Mouse (Mus musculus) embryonic fibroblast, embryonic 13.5 days (primary cell): ENCODE measurements at regions not wholly inside any gene's neighbourhood (a gene's known extent, or its start where the extent isn't known, plus 50 kb on each side); places are given as distances from the start of the nearest gene placed in this dataset.
"Not testable (repeated sequence)": the region's sequence is repeated elsewhere in the genome, so short reads cannot be mapped to it uniquely, and the experiment has no call there.

Experiments used
- H3K27ac ChIP-seq: 2 replicates; pipeline ENCODE4 v1.5.1; 2012; ENCODE audit warnings: low read length, control low read depth, inconsistent platforms; ENCODE audit not compliant: insufficient read depth
- H3K4me1 ChIP-seq: 2 replicates; pipeline ENCODE4 v1.6.1; 2011; ENCODE audit warnings: low read length; ENCODE audit not compliant: control insufficient read depth, insufficient read depth
- H3K4me3 ChIP-seq: 2 replicates; pipeline ENCODE4 v1.5.1; 2011; ENCODE audit warnings: mild to moderate bottlenecking, control low read depth, low read length; ENCODE audit not compliant: insufficient read depth
- CTCF ChIP-seq: IDR thresholded peaks from 2 replicates; pipeline ENCODE4 v1.5.1; 2011; ENCODE audit warnings: mild to moderate bottlenecking, control low read depth, low read length, moderate library complexity, borderline replicate concordance; ENCODE audit not compliant: insufficient read depth
- POLR2A ChIP-seq: IDR thresholded peaks from 2 replicates; pipeline ENCODE4 v1.6.1; 2011; ENCODE audit warnings: low read depth, mild to moderate bottlenecking, control low read depth, low read length, moderate library complexity

DNA sequence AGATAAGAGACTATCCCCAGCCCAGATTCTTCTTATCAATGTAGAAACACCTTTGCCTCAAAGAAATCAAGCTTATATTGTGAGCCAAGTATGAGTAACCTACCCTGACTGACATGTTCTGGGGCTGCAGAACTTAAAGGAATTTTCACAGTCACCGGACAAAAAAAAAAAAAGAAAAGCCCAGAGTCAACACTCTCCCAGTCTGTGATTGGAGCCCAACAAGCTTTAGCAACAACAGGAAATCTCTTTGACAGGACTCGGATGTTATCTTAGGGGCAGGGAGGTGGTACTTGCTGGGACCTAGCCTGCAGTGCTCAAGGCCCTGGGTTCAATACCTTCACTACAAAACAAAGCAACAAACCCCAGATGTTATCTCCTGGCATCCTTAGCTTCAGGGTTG lies 114.2 kb downstream of the Nectin1 start:
- TF ChIP-seq CTCF, result no peak
- no peak for TF ChIP-seq POLR2A
- Histone ChIP-seq H3K4me1 (no peaks in the 10 kb centered on the region; the same call in 1 of the 2 replicates), H3K4me3 (no peak overlapping the region), H3K27ac (peak overlapping the region; percentile 9; the same call in 1 of the 2 replicates)

DNA sequence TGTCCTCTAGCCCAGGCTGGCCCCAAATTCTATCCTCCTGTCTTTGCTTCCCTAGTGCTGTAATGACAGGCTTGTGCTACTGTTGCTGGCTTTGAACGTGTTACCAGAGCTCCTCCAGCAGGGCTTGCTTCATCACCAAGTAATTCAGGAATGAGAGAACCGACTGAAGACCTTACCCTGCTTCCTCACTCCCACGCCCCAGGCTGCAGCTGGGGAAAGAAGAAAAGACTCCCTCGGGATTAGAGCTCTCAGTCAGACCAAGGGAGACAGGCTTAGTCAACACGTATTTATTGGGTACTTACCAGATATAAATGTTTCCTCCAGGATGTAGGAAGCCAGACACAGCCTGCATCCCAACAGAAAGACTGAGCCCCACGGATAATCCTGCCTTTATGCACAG lies 115.0 kb downstream of the Nectin1 start:
- H3K4me1 ChIP-seq, result no peaks in the 10 kb centered on the region; the same call in 1 of the 2 replicates
- TF ChIP-seq POLR2A (no peak), CTCF (no peak)

DNA sequence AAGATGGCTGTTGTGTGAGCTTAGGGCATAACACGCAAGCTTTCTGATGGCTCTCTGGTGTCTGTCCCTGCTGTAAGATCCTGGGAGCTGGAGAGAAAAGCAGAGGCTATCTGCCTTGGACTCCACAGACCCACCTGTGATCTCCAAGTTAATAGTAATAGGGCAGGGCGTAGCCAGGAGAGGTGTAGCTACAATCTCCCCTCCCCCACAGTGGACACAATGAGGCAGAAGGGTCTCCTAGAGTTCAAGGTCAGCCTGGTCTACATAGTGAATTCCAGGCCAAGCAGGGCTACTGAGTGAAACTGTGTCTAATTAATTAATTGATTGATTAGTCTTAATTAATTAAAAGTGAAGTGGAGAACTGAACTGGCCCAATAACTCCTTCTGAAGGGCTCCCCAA lies 116.5 kb downstream of the Nectin1 start:
- Histone ChIP-seq H3K4me3 (no peak overlapping the region), H3K27ac (no peak overlapping the region), H3K4me1 (no peaks in the 10 kb centered on the region; the same call in 1 of the 2 replicates)

More for the DNA sequence above, 115.0 kb downstream of the Nectin1 start:
- H3K27ac ChIP-seq, result no peak overlapping the region
- no peak overlapping the region for H3K4me3 ChIP-seq

DNA sequence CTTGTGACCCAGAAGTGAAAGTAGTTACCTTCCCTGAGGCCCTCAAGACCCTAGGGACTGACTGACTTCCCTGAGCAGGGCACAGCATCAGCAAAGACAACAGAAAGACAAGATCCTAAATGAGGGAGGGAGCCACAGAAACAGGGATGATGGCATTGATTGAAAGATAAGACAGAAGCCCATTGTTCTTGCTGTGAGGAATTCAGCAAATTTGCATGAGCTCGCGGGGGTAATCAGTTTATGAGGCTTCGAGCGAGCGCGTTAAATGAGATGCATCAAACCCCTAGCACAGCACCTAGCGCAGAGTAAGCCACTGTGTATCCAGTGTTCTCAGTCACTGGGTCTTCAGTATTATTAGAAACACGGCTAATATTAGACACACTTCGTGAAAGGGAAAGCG lies 117.6 kb downstream of the Nectin1 start:
- Histone ChIP-seq H3K4me3 (no peak overlapping the region), H3K4me1 (no peaks in the 10 kb centered on the region; the same call in 1 of the 2 replicates)
- no peak for TF ChIP-seq CTCF
- no peak for TF ChIP-seq POLR2A

More for the DNA sequence above, 116.5 kb downstream of the Nectin1 start:
- TF ChIP-seq POLR2A (no peak), CTCF (no peak)

DNA sequence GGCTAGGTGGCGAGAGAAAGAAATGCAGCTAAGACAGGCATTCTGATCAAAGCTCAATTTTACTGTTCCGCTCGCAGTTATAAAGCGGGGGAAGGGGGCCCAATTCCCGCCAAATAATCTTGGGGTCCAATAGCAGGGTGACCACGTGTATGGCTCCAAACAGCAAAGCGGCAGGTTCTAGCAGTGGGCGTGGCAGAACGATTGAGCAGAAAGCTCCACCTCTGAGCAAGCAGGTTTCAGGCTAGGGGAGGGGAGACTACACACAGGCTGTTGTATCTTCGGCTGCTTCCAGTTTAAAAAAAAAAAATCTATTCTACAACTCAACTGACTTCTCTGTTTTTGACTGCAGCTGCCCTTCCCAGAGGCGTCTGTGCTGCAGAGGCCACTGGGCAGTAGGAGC lies 118.2 kb downstream of the Nectin1 start:
- H3K4me3 ChIP-seq, result not testable (repeated sequence)

More for the DNA sequence above, 117.6 kb downstream of the Nectin1 start:
- no peak overlapping the region for H3K27ac ChIP-seq

DNA sequence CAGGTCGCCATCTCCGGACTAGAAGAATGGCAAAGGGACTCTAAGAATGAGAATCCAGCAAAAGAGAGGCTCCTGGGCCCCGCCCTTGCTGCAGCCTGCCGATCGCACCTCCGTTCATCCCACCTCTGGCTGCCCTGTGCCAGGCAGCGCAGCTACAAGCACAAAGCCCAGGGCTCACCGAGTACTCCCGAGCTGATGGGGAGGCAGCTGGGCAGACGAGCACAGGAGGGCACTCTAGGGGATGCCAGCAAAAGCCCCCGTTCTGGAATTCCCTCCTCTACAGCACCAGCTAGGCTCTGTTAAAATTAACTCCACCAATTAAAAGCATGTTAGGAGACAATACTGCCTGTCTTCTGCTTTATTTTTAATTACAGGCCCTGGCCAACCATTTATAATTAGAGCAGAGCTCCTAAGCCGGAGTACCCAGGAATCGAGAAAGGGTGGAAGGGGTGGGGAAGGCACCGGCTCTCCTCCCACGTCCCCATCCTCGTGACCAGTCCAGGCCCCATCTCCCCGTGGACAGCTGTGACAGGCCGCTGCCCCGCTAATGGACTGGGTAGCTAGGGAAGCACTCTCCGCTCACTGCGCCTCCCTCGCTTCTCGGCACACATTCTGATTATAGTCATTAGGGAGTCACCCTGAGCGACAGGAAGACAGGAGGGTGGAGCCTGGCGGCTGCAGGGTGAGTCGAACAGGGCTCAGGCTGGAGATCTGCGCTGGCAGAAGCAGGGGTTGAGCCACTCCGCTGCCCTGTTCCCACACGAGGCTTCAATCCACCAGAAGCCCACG lies 120.0 kb downstream of the Nectin1 start:
- TF ChIP-seq POLR2A, result no peak
- no peak for TF ChIP-seq CTCF
- Histone ChIP-seq H3K4me1 (no peaks in the 10 kb centered on the region), H3K27ac (no peak overlapping the region), H3K4me3 (no peak overlapping the region)

More for the DNA sequence above, 118.2 kb downstream of the Nectin1 start:
- not testable (repeated sequence) for H3K4me1 ChIP-seq, H3K27ac ChIP-seq

DNA sequence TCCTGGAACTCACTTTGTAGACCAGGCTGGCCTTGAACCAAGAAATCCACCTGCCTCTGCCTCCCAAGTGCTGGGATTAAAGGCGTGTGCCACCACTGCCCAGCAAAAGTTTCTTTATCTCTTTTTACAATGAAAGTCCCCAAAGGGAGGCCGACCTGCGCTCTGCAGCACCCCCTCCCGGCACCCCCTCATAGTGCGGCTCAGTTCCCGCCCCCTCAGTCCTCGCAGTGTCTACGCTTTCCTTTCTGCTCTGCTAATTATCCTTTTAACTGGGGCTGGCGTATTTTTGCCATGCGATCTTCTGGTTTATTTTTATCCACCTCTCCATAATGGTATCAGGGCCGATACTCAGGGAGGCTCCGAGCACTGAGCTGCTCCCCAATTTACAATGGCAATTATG lies 123.0 kb downstream of the Nectin1 start:
- Histone ChIP-seq H3K4me3 (no peak overlapping the region), H3K27ac (no peak overlapping the region), H3K4me1 (no peaks in the 10 kb centered on the region)
- no peak for TF ChIP-seq POLR2A
- TF ChIP-seq CTCF, result no peak

DNA sequence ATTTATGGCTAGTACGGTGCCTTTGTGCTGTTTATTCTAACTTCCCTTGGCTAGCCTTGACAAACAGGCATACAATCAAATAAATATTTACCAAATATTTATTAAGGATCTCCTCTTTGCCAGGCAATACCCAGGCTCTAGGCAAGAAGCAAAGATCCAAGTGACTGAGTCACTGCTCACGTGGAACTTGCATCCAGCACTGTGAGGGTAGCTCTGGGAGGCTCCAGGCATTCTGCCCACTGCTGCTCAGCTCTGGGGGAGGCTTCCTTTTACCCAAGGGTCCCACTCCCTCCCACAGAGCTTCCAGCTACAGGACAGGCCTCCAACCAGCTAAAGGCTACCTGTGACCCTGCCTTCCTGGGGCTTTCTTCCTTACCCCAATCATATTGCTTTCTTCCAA lies 130.1 kb downstream of the Nectin1 start:
- H3K4me3 ChIP-seq, result no peak overlapping the region
- TF ChIP-seq POLR2A (no peak), CTCF (no peak)
- peaks cover 4% of the 10 kb centered on the region for H3K4me1 ChIP-seq

DNA sequence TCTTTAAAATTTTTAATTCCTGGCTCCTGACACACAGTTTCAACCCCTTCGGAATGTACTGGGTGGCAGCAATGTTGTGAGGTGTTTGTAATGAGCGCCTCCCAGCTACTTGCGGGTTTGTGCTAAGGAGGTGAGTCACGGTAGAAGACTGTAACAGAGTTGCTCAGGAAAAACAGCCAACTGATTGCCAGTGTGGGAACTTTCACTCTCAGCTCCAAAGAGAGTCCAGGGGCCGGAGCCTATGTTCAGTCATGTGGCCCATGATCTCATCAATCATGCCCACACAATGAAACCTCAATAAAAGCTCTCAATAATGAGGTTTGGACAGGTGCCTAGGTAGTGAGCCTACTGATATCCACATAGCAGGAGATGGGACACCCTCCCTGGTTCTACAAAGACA lies 130.5 kb downstream of the Nectin1 start:
- H3K4me1 ChIP-seq, result peaks cover 4% of the 10 kb centered on the region
- H3K4me3 ChIP-seq, result no peak overlapping the region
- TF ChIP-seq POLR2A (no peak), CTCF (no peak)
- peak overlapping the region; percentile 85 for H3K27ac ChIP-seq

More for the DNA sequence above, 130.1 kb downstream of the Nectin1 start:
- H3K27ac ChIP-seq, result peak overlapping the region; percentile 85

DNA sequence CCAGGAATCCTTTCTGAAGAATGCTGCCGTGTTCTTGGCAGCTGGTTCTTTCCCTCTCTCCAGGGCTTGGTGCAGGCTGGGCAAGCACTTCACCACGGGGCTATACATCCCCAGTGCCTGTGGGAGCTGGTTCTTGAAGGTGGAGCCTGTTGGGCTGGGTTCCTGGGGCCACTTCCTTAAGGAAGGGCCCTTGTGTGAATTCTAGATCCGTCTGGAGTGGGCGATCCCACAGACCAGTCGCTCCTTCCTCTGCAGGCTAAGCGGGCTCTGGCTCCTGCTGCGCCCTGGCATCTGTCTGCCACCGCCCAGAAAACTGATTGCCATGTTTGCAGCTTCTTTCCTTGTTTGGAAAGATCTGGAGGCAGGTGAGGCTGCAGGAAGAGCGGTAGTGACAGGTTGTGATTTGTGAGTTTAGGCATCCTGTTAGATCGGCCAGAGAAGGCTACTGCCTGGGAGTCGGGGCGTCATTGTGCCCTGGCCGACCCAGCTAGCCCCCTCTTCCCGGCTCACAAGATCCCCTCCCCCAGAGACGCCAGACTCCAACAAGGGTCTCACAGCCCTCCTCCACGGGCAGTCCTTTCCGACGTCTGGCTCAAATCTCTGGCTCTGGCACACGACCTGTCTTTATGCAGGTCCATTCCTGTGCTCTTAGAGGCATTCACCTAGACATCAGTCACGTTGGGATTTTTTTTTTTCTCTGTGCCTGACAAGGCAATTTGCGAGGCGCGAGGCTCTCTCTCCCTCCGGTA lies 135.6 kb downstream of the Nectin1 start:
- Histone ChIP-seq H3K4me1 (peaks cover 7% of the 10 kb centered on the region; the same call in 1 of the 2 replicates), H3K4me3 (peak overlapping the region; percentile 11), H3K27ac (no peak overlapping the region)
- no peak for TF ChIP-seq CTCF
- no peak for TF ChIP-seq POLR2A
